Mouse (Mus musculus): ENCODE results near the gene Pnn.

The Pnn gene

DNA sequence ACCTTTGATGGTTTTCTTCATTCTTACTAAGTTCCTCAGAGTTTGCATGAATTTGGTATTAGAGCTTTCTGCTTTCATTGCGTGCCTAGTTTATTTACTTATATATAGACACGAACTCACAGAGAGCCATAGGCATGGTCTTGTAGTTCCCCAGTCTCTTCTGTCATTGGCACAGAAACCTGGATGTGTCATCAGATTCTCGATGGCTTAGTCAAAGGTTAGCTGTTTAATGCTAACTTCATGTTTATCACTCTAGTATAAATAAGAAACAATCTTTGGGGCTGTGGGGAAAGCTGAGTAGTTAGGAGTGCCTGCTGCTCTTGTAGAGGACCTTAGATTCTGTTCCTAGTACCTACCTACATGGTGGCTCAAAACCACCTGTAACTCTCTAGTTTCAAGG, 10.3 kb downstream of the Pnn start:
- no peak for DNase-seq (ENCODE audit: low spot score)

GRCm38 (mm10) chr12:59077883-59078282, 11.2 kb downstream of the Pnn start:
- DNase-seq (ENCODE audit: low spot score): no peak

DNA sequence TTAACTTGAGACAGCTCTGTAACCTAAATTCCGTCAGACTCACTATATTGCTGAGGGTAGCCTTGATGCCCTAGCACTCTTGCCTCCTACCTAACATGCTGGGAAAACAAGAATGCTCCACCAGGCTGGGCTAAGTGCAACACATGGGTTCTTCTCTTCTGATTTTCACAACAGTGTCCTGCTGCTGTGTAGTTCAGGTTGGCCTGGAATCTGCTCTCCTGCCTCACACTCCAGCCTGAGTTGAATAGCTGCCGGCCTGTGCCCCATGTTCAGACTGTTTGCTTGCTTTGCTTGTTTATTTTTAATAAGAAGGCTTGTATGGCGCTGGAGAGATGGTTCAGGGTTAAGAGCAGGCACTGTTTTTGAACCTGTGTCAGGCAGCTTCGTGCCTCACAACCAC, 13.8 kb downstream of the Pnn start:
- peak; percentile 2 for DNase-seq (ENCODE audit: low spot score)

DNA sequence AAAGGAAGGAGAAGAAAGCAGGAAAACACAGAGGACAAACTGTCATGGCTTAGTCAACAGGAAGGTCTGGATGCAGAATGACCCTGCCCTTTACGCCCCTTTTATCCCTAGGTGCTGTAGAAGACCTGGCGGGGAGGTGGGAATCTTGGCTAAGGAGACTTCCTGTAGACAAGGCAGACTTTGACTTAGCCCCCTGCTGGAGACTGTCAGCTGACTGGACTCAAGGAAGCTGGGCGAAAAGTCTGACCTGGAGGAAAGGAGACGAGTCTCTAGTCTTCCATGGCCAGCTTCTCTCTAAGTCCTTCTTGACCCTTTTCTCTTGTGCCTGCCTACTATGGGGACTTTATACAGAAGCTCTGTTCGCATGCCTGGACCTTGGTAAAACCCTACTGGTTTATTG, 17.8 kb downstream of the Pnn start:
- no peak for DNase-seq (ENCODE audit: low spot score)

DNA sequence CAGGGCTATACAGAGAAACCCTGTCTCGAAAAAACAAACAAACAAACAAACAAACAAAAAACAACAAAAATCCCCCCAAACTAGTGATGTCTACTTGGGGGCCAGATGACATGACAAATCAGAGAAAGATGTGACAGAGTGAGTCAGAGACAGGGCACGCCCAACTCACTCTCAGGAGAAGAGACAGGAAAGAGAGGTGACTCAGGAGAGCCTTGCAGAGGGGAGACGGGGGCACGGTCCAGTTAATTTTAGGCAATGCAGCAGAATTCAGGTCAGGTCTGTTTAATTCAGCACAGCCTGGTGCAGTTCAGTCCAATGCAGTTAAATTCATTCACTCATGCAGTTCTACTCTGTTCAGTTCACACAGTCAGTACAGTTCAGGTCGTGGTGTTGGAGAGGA, 19.5 kb downstream of the Pnn start:
- no peak for DNase-seq (ENCODE audit: low spot score)

GRCm38 (mm10) chr12:59093543-59093942, 26.9 kb downstream of the Pnn start:
- DNase-seq (ENCODE audit: low spot score): no peak

DNA sequence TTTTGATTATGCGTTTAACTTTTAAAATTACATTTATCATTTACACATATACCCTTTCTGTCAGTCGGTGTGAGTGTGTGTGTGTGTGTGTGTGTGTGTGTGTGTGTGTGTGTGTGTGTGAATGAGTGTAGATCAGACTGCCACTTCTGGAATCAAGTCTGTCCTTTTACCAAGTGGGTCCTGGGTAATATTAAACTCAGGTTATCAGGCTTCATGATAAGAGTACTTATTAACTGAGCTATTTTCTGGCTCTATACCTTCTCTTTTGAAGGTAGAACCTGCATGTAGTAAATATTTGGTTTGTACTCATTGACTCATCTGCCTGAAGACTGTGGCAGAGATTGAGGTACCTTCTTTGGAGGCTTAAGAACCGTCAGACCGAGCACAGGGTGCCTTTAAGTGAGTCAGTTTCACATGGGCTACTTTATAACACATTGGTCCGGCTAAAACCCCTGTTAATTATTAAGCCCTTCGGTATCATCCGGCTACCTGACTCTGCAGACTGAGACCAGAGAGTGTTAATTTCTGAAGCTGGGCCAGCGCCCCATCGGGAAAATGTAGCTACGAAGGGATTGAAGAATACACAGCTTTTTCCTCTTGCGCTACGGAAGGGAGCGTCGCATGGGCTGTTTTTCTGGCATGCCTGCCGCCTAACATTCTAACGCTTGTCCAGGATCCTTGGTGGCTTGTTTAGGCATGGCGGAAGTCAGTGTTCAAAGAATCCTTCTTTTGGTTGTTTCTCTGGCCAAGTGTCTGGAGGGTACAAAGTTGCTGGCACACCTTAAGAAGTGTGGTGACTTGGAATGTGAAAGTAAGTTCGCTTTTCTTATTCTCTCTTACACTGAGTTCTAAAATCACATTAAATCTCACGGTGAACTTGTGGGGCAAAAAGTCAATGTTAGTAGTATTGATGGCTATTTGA, 28.7 kb downstream of the Pnn start, which contains the start of gene Mia2:
Gene Mia2 (plus strand): TSS at position 696 of the 922 bp plus-strand sequence.
- no peak for DNase-seq (ENCODE audit: low spot score)

DNA sequence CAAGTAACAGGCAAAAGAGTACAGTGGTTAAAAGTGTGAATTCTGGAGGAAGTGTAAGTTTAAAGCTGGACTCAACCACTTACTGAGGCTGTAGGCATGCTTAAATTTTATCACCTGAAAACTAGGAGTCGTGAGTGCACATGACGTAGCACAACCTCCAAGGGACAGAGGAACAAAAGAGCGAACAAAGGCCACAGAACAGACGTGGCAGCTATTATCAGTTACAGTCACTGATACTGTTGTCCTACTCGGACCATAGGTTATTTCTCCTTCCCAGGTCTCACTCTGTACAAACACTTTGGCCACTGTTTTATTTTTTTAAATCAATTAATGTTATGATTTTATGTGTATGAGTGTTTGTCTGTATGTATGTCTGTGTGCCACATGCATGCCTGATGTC, 38.1 kb downstream of the Pnn start:
- DNase-seq (ENCODE audit: low spot score): no peak

GRCm38 (mm10) chr12:59105914-59106313, 39.2 kb downstream of the Pnn start:
- no peak for DNase-seq (ENCODE audit: low spot score)

- DNase-seq (ENCODE audit: low spot score): no peak
Measured at GRCm38 (mm10) chr12:59106491-59106890, 39.8 kb downstream of the Pnn start.

DNA sequence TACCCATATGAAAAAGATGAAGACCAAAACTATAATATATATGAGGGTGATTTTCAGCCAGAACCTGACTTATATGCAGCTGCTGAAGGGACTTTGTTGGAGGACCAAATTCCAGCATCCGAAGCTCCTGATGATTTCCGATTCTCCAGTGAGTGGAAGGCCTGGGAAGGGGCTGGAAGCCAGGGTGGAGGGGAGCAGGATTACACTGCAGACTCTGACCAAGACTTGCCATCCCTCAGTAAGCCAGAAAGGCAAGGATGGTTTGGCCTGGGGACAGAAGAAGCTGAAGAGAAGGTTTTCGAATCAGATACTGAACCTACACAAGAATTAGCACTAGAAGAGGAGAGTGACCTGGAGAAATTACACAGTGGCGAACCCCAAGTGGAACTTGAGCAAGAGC, 41.2 kb downstream of the Pnn start:
- no peak for DNase-seq (ENCODE audit: low spot score)

- DNase-seq (ENCODE audit: low spot score): no peak
Measured at GRCm38 (mm10) chr12:59117184-59117583, 50.5 kb downstream of the Pnn start.

Data from embryo, embryonic 10 days (tissue).